Mouse (Mus musculus) CD4-positive, CD25-positive, alpha-beta regulatory T cell, adult 4 months (primary cell): ENCODE results near the gene Crym. TPM values are rescaled to one million over a fixed set of nuclear protein-coding genes. Genes with fewer than 3 reads are reported as not detected.

Experiments
- ATAC-seq: one replicate; pipeline ENCODE4 v1.8.0; 2017
- polyA plus RNA-seq, 2 experiments: library from polyadenylated mRNA; unstranded; fragments of 100-300 nt; shearing (Covaris generic); gene quantifications; one replicate each; pipeline ENCODE4 v1.2.1; 2017

Crym gene
- polyA plus RNA-seq = not detected

DNA sequence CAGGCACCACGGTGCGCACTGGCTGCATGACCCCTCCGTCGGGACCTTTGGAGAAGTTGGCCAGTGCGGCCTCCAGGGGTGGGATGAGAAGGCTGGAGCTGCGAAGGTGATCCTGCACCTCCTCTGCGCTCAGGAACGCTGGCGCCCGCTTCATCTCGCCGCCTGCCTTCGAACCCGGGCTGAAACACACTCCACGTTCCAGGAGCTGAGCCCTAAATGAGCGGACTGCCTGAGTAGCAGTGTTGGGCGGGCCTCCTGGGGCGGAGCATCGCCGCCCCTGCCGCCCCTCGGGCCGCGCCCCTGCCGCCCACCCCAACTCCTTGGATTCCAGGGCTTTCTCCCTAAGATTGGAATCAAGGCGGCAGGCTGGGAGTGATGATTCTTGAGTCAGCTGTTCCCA is at the start of gene Crym:
Gene Crym (minus strand): TSS at position 341 of the 400 bp plus-strand sequence.
- no peak for ATAC-seq

DNA sequence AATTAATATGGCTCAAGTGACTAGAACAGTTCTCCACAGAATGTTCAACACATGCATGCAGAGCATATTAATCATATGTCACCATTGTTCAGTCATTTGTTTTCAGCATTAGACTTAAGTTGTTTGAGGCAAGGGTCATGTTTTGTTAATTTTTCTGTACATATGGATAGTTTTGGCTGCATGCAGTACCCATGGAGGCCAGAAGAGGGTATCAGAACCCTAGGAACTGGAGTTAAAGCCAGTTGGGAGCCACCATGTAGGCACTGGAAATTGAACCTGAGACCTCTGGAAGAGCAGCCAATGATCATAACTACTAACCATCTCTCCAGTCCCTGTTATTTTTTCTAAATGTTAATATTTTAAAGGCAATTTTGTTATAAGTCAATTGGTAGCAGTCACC is 39.2 kb upstream of the Crym start:
- no peak for ATAC-seq

DNA sequence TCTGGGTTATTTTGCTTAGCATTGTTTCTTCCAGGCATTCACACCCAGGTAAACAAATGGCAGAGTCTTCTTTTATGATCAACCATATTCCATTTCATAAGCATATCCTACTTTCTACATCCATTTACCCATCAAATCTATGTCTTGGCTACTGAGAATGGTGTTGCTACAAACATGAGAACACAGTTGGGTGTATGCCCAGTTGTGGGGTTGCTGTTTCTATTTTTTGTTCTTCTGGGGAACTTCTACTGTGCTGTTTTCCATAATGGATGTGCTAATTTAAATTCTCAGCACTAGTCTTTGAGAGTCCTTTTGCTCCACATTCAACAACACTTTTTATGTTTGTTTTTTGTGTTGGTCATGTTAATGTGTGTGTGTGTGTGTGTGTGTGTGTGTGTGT is 26.6 kb upstream of the Crym start:
- ATAC-seq = no peak

DNA sequence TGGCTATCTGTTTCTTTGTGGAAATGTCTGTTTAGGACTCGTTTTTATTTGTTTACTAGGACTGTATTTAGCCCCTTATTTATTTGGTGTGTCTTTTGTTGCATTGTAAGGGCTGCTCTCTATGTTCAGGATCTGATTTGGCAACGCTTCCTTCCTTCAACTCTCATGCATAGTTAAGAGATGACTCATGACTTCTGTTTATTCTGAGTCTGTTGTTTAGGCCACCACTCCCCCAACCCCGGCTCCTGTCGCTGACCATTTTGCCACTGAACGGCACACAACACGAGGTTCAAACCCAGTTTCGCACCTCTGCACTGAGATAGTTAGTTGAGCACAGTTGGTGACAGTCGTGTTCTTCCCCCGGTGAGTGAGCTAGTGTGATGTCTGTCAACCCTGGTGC is 4.1 kb upstream of the Crym start:
- no peak for ATAC-seq

DNA sequence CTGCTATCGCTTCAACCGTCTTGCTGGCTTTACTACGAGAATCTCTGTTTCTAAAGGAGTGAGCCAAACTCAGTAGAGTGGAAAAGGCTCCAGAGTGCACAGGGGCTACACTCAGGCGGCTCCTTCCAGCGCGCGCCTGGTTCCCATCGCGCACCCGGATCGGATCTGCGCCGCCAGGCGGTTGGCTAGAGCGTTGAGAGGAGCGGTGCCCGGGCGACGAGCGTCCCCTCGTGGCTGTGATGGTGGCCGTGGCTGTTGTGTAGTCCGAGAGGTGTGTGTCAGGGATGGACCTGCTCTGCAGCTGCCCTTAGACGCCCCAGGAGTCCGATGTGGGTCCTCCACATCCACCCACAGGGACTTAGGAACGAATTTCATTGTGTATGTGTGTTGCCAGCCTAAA is 1.9 kb upstream of the Crym start, which contains the start of gene Abca14:
Gene Abca14 (plus strand): TSS at position 173 of the 400 bp plus-strand sequence.
- no peak for ATAC-seq

DNA sequence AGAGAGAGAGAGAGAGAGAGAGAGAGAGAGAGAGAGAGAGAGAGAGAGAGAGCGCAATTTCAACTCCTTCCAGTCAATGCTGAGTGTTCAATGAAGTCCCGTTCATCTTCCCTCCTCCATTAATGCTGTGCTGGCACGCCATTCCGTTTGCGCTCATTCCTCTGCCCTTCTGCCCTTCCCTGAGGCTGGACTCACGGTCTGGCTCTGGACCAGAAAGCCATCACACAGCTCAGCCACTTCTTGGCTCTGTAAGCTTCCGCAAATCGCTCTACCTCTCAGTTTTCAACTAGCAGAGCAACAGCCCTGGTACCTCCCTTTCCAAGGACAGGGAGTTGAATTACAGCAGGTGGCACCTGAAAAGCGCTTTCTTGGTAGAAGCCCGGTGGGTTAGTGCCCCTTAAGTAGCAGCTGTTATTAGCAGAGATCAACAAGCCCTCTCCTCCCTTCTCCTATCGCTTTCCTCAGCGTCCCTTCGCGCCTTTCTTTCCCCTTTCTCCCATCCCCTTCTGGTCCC is 623 bp downstream of the Crym start:
- no peak for ATAC-seq

DNA sequence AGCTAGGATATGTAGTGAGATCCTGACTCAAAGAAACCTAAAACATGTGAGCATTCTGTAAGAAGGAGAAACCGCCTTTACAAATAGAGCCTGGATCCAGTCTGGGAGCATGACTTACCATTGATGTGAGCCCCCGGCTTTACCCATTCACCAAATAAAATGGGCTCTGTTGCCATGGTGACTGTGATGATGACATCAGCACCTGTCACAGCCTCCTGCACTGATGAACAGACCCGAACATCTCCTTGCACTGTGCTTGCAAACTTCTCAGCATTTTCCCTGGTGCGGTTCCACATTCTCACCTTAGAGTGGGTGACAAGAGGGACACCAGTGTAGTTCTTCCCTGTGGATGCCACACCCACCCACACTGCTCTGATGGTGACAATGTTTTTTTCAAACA is 6.7 kb downstream of the Crym start:
- no peak for ATAC-seq

DNA sequence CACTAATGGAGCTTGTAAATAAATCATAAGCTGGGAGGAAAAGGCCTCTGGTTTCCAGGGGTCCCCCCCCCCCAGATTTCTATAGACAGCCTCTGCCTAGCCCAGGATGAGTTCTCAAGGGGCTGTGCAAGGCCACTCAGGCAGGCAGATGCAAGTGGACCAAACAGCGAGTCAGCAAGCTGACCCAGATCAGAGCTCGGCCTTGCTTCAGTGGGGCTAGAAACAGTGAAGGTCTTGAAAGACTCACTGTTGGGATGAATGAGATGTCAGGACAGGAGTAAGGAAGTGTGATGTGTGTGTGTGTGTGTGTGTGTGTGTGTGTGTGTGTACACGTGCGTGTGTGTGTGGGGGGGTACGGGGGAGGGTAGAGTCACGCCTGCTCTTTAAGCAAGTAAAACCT is 9.1 kb downstream of the Crym start:
- no peak for ATAC-seq

DNA sequence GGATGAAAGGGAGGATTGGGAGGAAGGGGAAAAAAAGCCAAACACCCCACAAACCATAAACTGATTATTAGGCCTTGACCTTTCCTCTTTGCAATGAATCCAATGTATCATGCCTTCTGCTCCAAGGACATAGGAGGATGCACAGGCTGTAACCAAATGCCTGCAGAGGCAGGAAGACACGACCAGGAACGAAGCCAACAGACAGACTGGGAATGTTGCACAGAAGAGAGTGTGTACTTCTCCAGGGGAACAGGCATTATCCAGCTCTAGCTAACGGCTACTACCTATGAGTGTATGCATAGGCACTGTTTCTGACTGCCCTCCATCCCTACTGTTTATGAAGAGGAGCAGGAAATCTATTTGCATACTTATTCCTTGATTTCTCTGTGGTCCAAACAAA is 9.7 kb downstream of the Crym start:
- ATAC-seq = no peak

DNA sequence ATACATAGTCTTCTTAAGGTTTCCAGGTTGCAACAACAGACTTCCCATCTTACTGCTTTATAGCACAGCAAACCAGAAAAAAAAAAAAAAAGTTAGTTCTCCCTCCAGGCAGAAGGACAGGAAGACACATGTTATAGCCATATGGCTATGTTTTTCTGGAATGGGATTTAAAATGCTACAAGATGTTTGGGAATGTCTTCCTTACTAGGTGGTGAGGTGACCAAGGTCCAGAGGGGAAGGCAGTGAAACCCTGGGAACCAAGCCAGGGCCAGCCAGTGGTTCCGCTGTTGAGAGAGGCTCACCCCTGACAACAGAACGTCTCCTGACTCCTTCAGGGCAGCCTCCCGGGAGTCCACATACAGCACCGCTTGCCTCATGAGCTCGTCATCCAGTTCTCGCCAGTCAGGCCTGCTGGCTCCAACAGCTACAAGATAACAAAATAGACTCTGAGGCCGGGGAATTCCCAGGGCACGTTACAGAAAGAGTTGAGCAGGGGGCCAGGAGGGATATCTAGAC is 11.7 kb downstream of the Crym start:
- ATAC-seq = no peak

DNA sequence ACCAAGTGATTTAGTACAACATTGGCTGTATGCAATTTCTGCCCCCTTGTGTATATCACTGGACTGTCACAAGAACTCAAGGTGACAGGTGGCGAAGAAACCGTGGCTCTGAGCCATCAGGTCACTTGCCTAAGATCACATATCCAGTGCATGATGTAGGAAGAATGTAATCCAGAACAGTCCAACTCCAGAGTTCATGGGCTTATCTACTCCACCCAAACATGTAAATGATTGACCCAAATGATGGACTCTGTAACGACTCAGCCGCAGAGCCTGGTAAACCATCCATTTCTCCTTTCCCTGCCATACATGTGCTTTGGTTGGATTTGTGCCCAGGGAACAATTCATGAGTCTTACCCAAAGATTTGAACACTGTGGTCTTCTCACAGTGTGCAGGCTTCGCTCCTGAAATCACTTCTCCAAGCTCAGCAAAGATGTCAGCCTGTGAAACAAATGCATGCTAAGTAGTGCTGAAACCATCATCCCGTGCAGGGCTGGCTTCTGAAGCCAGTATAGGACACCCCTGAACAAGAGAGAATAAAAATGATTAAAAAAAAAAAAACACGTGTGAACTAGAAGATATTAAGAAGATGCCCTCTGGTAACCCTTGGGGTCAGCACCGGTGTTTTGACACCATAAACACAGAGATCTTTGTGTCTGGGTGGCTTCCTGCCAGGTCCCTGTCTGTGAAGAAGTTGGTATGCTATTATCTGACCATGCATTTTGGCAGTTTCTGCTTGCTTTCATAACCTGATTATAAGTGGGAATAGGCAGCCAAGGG is 12.4 kb downstream of the Crym start:
- ATAC-seq = no peak

DNA sequence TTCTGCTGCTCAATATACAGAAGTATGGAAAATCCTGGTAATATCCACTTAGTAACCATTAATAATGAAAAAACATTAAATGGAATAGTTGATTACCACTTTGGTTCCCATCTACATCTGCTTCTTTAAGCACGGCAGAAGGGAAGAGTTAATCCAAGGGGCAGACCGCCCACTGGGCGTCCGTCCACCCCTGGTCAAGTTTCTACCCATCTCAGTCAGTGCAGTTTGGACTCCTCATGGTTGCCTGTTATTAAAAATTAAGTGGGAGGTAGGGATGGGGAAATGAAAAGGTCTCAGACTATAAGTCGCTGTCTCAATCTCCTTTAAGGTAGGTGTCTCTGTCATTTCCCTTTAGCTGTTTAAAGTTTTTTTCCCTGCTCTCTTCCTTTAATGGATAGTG is 13.0 kb downstream of the Crym start:
- no peak for ATAC-seq

DNA sequence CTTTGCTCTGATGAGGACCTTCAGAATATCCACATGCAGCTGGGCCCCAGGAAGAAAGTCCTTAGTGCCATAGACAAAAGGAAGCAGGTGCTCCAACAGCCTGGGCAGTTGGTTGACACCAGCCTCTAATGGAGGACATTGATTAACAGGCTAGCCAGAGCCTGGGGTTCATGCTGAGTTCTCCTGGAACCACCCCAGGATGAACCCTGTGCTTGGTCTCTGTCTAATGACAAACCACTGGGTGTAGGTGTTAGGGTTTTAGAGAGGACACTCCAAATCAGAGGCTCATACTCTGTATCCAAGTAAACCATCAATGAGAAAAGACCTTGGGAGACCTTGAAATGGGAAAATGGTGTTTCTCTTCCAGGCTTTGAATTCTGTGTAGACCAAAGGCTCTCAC is 19.0 kb downstream of the Crym start:
- no peak for ATAC-seq

DNA sequence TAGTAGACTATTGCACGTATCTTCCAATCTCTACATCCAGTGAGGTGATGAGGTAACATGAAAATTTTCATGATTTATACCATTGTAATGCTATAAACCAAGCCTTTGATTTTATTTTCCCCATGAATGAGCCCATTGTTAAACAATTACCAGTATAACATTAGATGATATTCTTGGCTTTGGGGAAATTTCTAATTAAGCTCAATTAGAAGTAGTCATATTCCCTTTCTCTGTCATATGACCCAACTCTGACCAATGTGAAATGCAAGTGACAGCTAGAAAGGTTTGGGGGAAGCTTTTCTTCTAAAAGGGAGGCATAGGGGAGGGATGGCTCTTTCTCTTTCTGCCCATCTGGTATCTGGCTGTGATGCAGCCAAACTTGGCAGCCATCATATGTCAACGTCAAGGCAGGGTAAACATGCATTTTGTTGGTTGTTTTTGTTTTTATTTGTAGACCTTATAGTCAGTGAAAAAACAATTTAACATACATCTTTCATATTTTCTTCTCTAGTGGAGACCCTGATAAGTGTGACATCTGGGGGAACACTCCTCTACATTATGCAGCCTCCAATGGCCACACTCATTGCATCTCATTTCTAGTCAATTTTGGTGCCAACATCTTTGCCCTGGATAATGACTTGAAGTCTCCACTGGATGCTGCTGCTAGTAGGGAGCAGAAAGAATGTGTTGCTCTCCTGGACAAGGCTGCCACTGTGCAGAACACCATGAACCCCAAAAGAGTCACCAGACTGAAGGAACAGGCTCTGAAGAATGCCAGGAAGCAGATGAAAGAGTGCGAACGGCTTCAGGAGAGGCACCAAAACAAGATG is 20.3 kb downstream of the Crym start:
- ATAC-seq = no peak

DNA sequence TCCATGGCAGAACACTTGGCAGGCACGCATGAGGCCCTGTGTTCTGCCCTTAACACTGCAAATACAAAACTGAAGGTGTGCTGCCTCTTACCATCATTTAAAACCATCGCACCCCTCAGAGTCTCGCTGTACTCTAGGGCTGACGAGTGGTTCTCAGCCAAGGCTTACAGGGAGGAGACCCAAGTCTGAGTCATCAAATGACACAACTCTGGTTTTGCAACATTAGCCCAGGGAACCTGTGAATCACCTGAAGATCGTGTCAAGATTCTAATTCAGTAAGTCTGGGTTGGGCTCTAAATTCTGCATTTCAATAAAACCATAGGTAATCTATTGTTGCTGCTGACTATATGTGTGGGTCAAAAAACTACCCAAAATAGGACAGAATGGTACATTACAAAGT is 21.4 kb downstream of the Crym start:
- no peak for ATAC-seq

DNA sequence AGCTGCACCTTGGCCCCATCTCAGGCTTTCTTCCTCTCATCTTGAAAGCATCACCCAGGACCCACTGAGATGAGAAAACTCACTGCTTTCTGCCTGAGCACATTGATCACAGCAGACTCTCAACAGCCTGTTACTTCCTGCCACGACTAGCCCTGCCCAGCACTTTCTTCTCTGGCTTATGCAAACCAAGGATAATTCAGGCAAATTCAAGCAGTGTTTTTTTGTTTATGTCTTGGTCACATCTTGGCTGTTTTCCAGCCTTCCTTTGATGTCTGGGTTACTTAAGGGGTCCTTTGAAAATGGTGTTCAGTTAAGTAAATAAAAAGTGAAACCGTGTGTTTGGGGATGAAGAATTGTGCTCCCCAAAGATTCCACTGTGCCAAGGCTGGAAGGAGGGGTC is 23.0 kb downstream of the Crym start:
- no peak for ATAC-seq

DNA sequence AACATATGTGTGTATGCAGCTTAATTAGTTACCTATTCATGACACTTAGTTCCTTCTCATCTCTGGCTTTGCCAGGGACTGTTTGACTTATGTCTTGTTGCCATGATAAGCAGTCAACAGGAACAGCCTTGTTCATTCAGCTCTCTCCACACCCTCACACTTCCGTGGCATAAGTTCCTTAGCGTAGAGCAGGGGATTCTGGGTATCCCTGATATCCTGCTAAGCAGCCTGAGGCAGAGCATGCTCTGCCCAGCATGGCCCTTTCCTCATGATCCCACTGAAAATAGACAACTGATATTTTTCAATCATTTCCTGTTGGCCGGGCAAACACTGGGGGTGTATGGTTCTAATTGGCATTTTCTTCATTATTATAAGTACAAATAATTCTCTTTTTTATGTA is 24.3 kb downstream of the Crym start:
- ATAC-seq = no peak

DNA sequence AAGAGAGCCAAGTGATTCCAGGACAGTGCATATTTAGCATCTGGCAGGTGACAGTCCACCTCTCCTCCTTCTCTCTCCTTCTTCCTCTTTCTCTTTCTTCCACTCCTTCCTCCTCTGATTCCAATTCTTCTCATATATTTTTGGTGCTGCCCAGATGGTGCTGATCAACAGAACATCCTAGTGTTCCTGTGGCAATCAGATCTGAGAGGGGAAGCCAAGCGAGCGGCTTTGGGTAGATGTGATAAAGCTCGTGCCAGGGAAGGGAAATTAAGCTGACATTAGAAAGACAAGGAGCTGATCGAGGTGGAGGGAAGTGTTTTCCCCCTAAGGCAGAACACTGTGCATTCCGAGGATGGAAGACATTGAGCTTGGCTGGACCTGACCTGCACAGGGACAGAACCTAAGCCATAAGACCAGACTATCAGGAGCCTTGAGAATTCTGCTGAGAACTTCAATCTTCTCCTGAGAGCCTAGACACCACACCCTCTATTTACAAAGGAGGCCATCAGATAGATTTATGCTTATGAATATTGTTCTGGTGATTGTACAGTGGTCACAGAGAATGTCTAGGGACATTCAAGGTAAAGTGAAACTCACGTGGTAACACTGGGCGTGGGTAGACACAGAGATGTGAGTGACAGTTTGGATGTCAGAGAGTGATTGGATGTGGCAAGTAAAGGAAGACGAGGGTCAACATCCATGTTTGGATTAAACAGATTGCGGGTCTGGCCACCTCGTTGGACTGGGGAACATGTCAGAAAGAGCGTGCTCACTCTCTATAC is 27.0 kb downstream of the Crym start:
- ATAC-seq = no peak

DNA sequence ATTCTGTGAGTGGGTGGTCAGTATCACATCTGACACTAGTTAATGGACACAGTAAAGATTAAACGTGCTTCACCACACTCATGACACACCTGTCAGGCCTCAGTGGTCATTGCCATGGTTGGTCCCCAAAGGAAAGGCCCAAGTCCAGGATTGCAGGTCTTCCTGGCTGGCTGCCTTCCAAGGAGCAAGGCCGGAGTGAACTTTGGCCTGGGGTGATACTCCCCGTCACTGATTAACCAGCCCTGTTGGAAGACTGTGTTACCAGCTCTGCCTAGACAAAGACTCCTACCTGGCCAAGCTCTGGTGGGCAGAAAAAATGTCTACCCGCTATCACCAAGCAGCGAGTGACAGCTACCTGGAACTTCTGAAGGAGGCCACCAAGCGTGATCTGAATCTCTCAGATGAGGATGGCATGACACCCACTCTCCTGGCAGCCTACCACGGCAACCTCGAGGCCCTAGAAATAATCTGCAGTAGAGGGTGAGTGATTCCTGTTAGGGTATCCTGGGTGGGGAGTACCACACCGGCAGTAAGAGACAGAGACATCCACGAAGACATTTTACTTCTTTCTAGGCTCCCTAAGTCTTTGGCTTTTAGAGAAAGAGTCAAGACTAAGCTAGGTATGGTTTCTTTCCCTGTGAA is 28.2 kb downstream of the Crym start, which contains the start of gene Anks4b:
Gene Anks4b (plus strand): TSS at position 256 of the 642 bp plus-strand sequence.
- no peak for ATAC-seq

DNA sequence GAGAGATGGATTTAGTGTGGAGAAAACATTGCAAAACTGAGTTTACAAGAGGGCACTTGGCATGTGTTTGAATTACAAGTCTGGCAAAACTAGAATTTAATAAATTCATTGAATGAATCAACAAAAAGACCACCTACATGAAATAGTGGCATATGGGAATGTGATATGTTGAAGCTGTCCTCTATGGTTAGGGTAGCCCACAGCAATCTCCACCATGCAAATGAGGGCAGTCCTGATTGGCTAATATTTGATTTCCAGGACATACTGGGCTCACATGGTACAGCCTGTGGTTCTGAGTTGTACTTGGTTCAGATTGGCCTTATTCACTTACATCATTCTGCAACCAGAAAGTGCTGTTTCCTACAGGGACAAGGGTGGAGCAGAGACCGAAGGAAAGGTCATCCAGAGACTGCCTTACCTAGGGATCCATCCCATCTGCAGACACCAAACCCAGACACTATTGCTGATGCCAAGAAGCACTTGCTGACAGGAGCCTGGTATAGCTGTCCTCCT is 29.7 kb downstream of the Crym start:
- ATAC-seq = no peak

DNA sequence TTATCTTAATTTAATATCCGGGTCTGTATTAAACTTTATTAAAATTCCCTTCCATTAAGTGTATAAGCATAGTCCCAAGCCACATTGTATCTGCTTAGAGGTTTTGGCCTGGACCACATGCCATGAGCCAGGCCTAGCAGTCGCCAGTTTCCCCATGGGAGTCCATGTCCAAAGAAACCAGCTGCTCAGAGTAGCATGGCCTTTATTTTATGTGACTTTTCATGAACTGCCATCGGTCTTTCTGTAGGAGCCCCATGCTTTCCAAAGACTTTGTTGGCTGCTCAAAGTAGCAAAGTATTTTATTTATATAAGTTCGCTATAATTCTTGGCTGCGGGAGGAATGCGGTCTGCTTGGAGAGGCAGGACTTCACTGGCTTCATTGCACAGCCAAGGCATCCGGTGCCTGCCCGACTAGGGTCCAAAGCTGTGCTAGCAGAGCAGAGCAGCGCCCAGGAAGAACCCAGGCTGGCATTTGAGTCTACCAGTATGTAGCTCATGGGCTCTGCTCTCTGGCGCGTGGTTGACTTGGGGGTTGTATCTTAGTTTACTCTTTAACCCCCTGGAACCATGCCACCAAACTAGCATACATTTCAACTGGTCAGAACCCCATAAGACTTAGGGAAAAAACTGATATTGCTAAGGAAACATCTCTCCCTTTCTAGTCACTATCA is 38.2 kb downstream of the Crym start:
- ATAC-seq = no peak
